Mouse (Mus musculus) layer of hippocampus, postnatal 25 days (tissue): ENCODE results near the gene Gm21477. TPM values are rescaled to one million over a fixed set of nuclear protein-coding genes. Genes with fewer than 3 reads are reported as not detected.
"Not testable (repeated sequence)": the region's sequence is repeated elsewhere in the genome, so short reads cannot be mapped to it uniquely, and the experiment has no call there.

ENCODE experiments used
- DNase-seq, 2 experiments: peaks; one replicate each; pipeline ENCODE4 v3.0.0; 2022; ENCODE audit warnings: mixed read lengths in 2 of 2, low spot score in 1 of 2; ENCODE audit errors: extremely low spot score in 1 of 2
- total RNA-seq, 2 experiments: library from RNA; stranded (reverse); gene quantifications; 2 replicates each; pipeline ENCODE4 v1.2.3; 2021

Gm21477 gene
- total RNA-seq, result not detected

- not testable (repeated sequence) for DNase-seq
Measured at GRCm38 (mm10) chrY:87116521-87116920, at the start of gene Gm21477. Gene Gm21477, plus strand, starts transcription at chrY:87116821.
